Mouse (Mus musculus): ENCODE results near the gene Colq.

The Colq gene

GRCm38 (mm10) chr14:31521318-31521717, 69.8 kb downstream of the Colq start:
- no peak for DNase-seq

- DNase-seq, result no peak
These were observed 72.0 kb downstream of the Colq start for GRCm38 (mm10) chr14:31519165-31519564.

GRCm38 (mm10) chr14:31515895-31516294, 75.2 kb downstream of the Colq start:
- DNase-seq, result no peak

- no peak for DNase-seq
These were observed 80.8 kb downstream of the Colq start for GRCm38 (mm10) chr14:31510322-31510721.

- DNase-seq, result no peak
These were observed 81.2 kb downstream of the Colq start for GRCm38 (mm10) chr14:31509911-31510310.

- DNase-seq, result peak; percentile 79
These were observed 84.7 kb downstream of the Colq start for GRCm38 (mm10) chr14:31506456-31506855.

- DNase-seq, result no peak
These were observed 87.7 kb downstream of the Colq start for GRCm38 (mm10) chr14:31503406-31503805.

GRCm38 (mm10) chr14:31499526-31499925, 91.6 kb downstream of the Colq start:
- DNase-seq, result no peak

GRCm38 (mm10) chr14:31496241-31496646, 94.9 kb downstream of the Colq start:
- no peak for DNase-seq

- no peak for DNase-seq
These were observed 95.6 kb downstream of the Colq start for GRCm38 (mm10) chr14:31495538-31495937.

GRCm38 (mm10) chr14:31494975-31495455, 96.1 kb downstream of the Colq start, which contains the start of gene Mettl6:
Gene Mettl6 (minus strand): TSS chr14:31495040.
- DNase-seq, result peak; percentile 91

- no peak for DNase-seq
These were observed 96.7 kb downstream of the Colq start, which contains the start of gene Eaf1 for GRCm38 (mm10) chr14:31494349-31494974. Gene Eaf1 (plus strand): TSS chr14:31494399.

GRCm38 (mm10) chr14:31493901-31494300, 97.2 kb downstream of the Colq start:
- DNase-seq, result no peak

- no peak for DNase-seq
These were observed 103.1 kb downstream of the Colq start for GRCm38 (mm10) chr14:31488055-31488454.

- no peak for DNase-seq
These were observed 104.7 kb downstream of the Colq start for GRCm38 (mm10) chr14:31486465-31486864.

- no peak for DNase-seq
These were observed 108.7 kb downstream of the Colq start for GRCm38 (mm10) chr14:31482417-31482816.

- no peak for DNase-seq
These were observed 117.8 kb downstream of the Colq start for GRCm38 (mm10) chr14:31473297-31473696.
